Mouse (Mus musculus): ENCODE measurements around the gene Dolk. TPM values are rescaled to one million over a fixed set of nuclear protein-coding genes. Genes with fewer than 3 reads are reported as not detected.

Dolk gene
- 10 to 100 TPM in 1 of 2 experiments, 1 to 10 TPM in 1; 9.8 to 12.1 TPM for total RNA-seq (2023)

GRCm38 (mm10) chr2:30286192-30287026 lies at the start of gene Dolk, which contains the start of gene Nup188:
Gene Dolk, minus strand, starts transcription at chr2:30286334.
Gene Nup188, plus strand, starts transcription at chr2:30286397.

GRCm38 (mm10) chr2:30280743-30281142 lies 5.4 kb downstream of the Dolk start, which contains the start of gene Gm28038:
Gene Gm28038, plus strand, starts transcription at chr2:30281043.

GRCm38 (mm10) chr2:30265767-30266253 lies 20.3 kb downstream of the Dolk start, which contains the start of gene Phyhd1:
Gene Phyhd1, plus strand, starts transcription at chr2:30266203.

GRCm38 (mm10) chr2:30240267-30240666 lies 45.9 kb downstream of the Dolk start, which contains the start of gene Gm28035:
Gene Gm28035, plus strand, starts transcription at chr2:30240567.

GRCm38 (mm10) chr2:30237199-30237880 lies 48.8 kb downstream of the Dolk start, which contains the start of gene Lrrc8a:
Gene Lrrc8a, plus strand, starts transcription at chr2:30237715.

Other genes starting within 250 kb of the Dolk start
- 1 to 10 TPM; 1.8 to 2.1 TPM for gene Wdr34, start 237.5 kb downstream of the Dolk start, total RNA-seq (2023)
- 100 to 1,000 TPM; 239 to 303 TPM for gene Set, start 229.0 kb downstream of the Dolk start, total RNA-seq (2023)
- gene Pkn3, start 208.7 kb downstream of the Dolk start, total RNA-seq (2023): 1 to 10 TPM; 2.1 to 2.5 TPM
- gene Zdhhc12, start 192.7 kb downstream of the Dolk start, total RNA-seq (2023): 10 to 100 TPM; 15.1 to 25.0 TPM
- 10 to 100 TPM; 82.2 to 94.7 TPM for gene Zer1, start 161.7 kb downstream of the Dolk start, total RNA-seq (2023)
- gene Tbc1d13, start 152.6 kb downstream of the Dolk start, total RNA-seq (2023): 10 to 100 TPM; 45.6 to 49.2 TPM
- 10 to 100 TPM; 11.5 to 13.6 TPM for gene Endog, start 114.8 kb downstream of the Dolk start, total RNA-seq (2023)
- gene Spout1, start 107.9 kb downstream of the Dolk start, total RNA-seq (2023): 10 to 100 TPM; 21.5 to 27.4 TPM
- 10 to 100 TPM in 1 of 2 experiments, 1 to 10 TPM in 1; 7.1 to 11.8 TPM for gene Kyat1, start 80.5 kb downstream of the Dolk start, total RNA-seq (2023)
- 10 to 100 TPM; 25.8 to 35.3 TPM for gene Lrrc8a, start 48.6 kb downstream of the Dolk start, total RNA-seq (2023)
- 1 to 10 TPM; 1.4 to 5.0 TPM for gene Gm28035, start 45.8 kb downstream of the Dolk start, total RNA-seq (2023)
- 10 to 100 TPM in 1 of 2 experiments, 1 to 10 TPM in 1; 6.2 to 11.7 TPM for gene Phyhd1, start 20.1 kb downstream of the Dolk start, total RNA-seq (2023)
- gene Gm28038, start 5.3 kb downstream of the Dolk start, total RNA-seq (2023): 1 to 10 TPM in 1 of 2 experiments, not detected in 1; 4.2 TPM
- gene Nup188, start 63 bp upstream of the Dolk start, total RNA-seq (2023): 10 to 100 TPM; 51.1 to 56.2 TPM
- gene Sh3glb2, start 73.0 kb upstream of the Dolk start, total RNA-seq (2023): 10 to 100 TPM; 76.2 to 84.8 TPM
- gene Miga2, start 77.9 kb upstream of the Dolk start, total RNA-seq (2023): 10 to 100 TPM; 21.1 to 26.1 TPM
- 10 to 100 TPM; 27.5 to 27.7 TPM for gene Dolpp1, start 105.9 kb upstream of the Dolk start, total RNA-seq (2023)
- gene Crat, start 129.5 kb upstream of the Dolk start, total RNA-seq (2023): 10 to 100 TPM; 17.0 to 25.0 TPM
- gene Ptpa, start 129.7 kb upstream of the Dolk start, total RNA-seq (2023): 100 to 1,000 TPM; 146 to 150 TPM
- gene Ier5l, start 187.9 kb upstream of the Dolk start, total RNA-seq (2023): 1 to 10 TPM; 1.9 to 2.9 TPM

Measured in B cell, adult 67 days (primary cell).